Mouse (Mus musculus) limb, embryonic 14.5 days (tissue): ENCODE results near the gene Wdr37. TPM values are rescaled to one million over a fixed set of nuclear protein-coding genes. Genes with fewer than 3 reads are reported as not detected.

Experiments used
- ATAC-seq: fragments of 200-750 bp; cut with Nextera tagmentation; 2 replicates; pipeline ENCODE4 v1.8.0; 2017; ENCODE audit warnings: low read depth, moderate number of reproducible peaks, moderate TSS enrichment; ENCODE audit not compliant: low FRiP score
- DNase-seq: peaks from one replicate; pipeline ENCODE4 v3.0.0-alpha.2; 2015; ENCODE audit warnings: low spot score
- H3K27ac ChIP-seq: fragments of 300-500 bp; sonication (generic); replicated peaks from 2 replicates; pipeline ENCODE4 v1.5.1; 2014; ENCODE audit warnings: low read depth, mild to moderate bottlenecking, low read length, moderate library complexity, mixed read lengths
- H3K27me3 ChIP-seq: fragments of 300-500 bp; sonication (generic); 2 replicates; pipeline ENCODE4 v1.6.1; 2014; ENCODE audit warnings: low read length, mixed read lengths; ENCODE audit not compliant: control insufficient read depth, insufficient read depth
- H3K36me3 ChIP-seq: fragments of 300-500 bp; sonication (generic); 2 replicates; pipeline ENCODE4 v1.6.1; 2014; ENCODE audit warnings: mild to moderate bottlenecking, low read length, moderate library complexity, mixed read lengths; ENCODE audit not compliant: control insufficient read depth, insufficient read depth
- H3K4me1 ChIP-seq: fragments of 300-500 bp; sonication (generic); 2 replicates; pipeline ENCODE4 v1.6.1; 2014; ENCODE audit warnings: antibody characterized with exemption, low read length, mixed read lengths; ENCODE audit not compliant: control insufficient read depth, insufficient read depth
- H3K4me2 ChIP-seq: fragments of 300-500 bp; sonication (generic); replicated peaks from 2 replicates; pipeline ENCODE4 v1.6.1; 2014; ENCODE audit warnings: low read depth, mild to moderate bottlenecking, low read length, moderate library complexity; ENCODE audit not compliant: severe bottlenecking
- H3K4me3 ChIP-seq: fragments of 300-500 bp; sonication (generic); replicated peaks from 2 replicates; pipeline ENCODE4 v1.5.1; 2014; ENCODE audit warnings: low read length
- H3K9ac ChIP-seq: fragments of 300-500 bp; sonication (generic); 2 replicates; pipeline ENCODE4 v1.6.1; 2014; ENCODE audit warnings: mild to moderate bottlenecking, low read depth, low read length, moderate library complexity; ENCODE audit not compliant: severe bottlenecking
- H3K9me3 ChIP-seq: fragments of 300-500 bp; sonication (generic); 2 replicates; pipeline ENCODE4 v1.6.1; 2016; ENCODE audit warnings: low read length; ENCODE audit not compliant: control insufficient read depth
- POLR2A ChIP-seq: fragments of 200-500 bp; IDR thresholded peaks from 2 replicates; pipeline ENCODE4 v1.8.0; 2012; ENCODE audit warnings: inconsistent platforms, mild to moderate bottlenecking, moderate library complexity, borderline replicate concordance; ENCODE audit not compliant: insufficient read depth, insufficient read length; ENCODE audit errors: extremely low read depth
- WGBS: fragments of 180-500 bp; shearing (Covaris S2); extraction: QIAGEN DNeasy Blood & Tissue Kit; methylation state at CpG from one replicate; pipeline ENCODE4 v1.1.7; 2014; 5-methylcytosine and 5-hydroxymethylcytosine counted together
- microRNA-seq: library from miRNA; unstranded; fragments of <30 nt; microRNA quantifications from one replicate; pipeline ENCODE4, GENCODE M21; 2016
- polyA plus RNA-seq, 2 experiments: library from polyadenylated mRNA; depleted of rRNA in 1 of 2; stranded (reverse) in 1 of 2; unstranded in 1 of 2; fragments of >200 nt; fragmentation: Nextera tagmentation in 1 of 2; extraction: Ambion mirVana in 1 of 2; gene quantifications; 2 replicates each; pipeline versions ENCODE4 v1.2.1 to v1.2.3; 2012 to 2014

Wdr37 gene
- polyA plus RNA-seq, 2 experiments = 16.2 to 19.8 TPM

DNA sequence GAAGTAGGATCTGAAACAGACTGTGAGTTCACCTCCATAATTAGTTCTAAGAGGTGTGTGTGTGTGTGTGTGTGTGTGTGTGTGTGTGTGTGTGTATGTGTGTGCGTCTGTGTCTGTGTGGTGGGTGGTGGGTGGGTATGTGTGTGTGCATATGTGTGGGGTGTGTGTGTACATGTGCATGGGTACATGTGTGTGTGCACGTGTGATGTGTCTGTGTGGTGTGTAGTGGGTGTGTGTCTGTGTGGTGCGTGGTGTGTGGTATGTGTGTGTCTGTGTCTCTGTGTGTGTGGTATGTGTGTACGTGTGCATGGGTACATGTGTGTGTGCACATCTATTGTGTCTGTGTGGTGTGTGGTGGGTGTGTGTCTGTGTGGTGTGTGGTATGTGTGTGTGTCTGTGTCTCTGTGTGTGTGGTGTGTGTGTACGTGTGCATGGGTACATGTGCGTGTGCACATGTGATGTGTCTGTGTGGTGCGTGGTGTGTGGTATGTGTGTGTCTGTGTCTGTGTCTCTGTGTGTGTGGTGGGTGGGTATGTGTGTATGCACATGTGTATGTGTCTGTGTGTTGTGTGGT lies 102.0 kb downstream of the Wdr37 start:
- Histone ChIP-seq H3K9me3 (no peaks in the 10 kb centered on the region), H3K4me1 (no peaks in the 10 kb centered on the region), H3K4me3 (no peak overlapping the region), H3K4me2 (no peak overlapping the region), H3K27ac (no peak overlapping the region), H3K9ac (no peak overlapping the region), H3K36me3 (no peaks in the 10 kb centered on the region), H3K27me3 (no peaks in the 10 kb centered on the region)
- DNase-seq (no peak), ATAC-seq (no peak)
- no peak for TF ChIP-seq POLR2A
- WGBS = 96% methylated on average over 7 of the region's 7 CpGs

DNA sequence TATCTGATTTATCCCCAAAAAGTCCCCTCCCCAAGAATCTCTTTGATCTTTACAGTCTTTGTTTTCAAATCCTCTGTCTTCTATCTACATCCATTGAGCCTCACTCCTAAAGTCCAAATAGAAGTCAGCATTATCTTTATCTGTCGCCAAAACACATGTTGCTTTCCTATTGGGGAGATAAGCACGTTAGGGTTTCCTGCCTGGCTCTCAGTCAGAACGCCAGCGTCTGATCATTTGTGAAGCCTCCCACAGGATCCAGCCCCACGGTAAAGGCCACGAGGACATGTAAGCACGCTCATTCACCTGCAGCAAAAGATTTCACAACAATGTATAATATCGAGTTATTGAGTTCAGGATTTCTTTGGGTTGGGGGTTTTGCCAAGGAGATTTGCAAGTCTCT lies 110.8 kb downstream of the Wdr37 start:
- 70% methylated on average over 8 of the region's 8 CpGs for WGBS
- Histone ChIP-seq H3K27me3 (no peaks in the 10 kb centered on the region), H3K36me3 (no peaks in the 10 kb centered on the region), H3K4me3 (no peak overlapping the region), H3K27ac (no peak overlapping the region), H3K4me2 (no peak overlapping the region), H3K9ac (no peak overlapping the region), H3K4me1 (no peaks in the 10 kb centered on the region), H3K9me3 (no peaks in the 10 kb centered on the region)
- DNase-seq (no peak), ATAC-seq (no peak)
- no peak for TF ChIP-seq POLR2A

Small RNA genes within 50 kb of the gene (microRNA-seq; reads per million reads assigned to microRNA genes)
- gene Gm22750 = not detected

Other genes starting within 250 kb of the Wdr37 start
- gene Idi1, start 13.6 kb upstream of the Wdr37 start, polyA plus RNA-seq (2012; rRNA removed) = 31.0 and 35.7 TPM in 2 replicates
- gene Idi1, start 13.6 kb upstream of the Wdr37 start, polyA plus RNA-seq (2014; fragmentation: Nextera tagmentation; extraction: Ambion mirVana) = 46.1 and 56.1 TPM in 2 replicates
- gene Gm9745, start 76.3 kb upstream of the Wdr37 start, polyA plus RNA-seq (2012; rRNA removed) = not detected in 2 replicates
- gene Gm9745, start 76.3 kb upstream of the Wdr37 start, polyA plus RNA-seq (2014; fragmentation: Nextera tagmentation; extraction: Ambion mirVana) = not detected in 2 replicates
- gene Idi2, start 81.0 kb upstream of the Wdr37 start, polyA plus RNA-seq (2012; rRNA removed) = 0.04 TPM in 1 of 2 replicates, not detected in the other
- not detected in 2 replicates for gene Idi2, start 81.0 kb upstream of the Wdr37 start, polyA plus RNA-seq (2014; fragmentation: Nextera tagmentation; extraction: Ambion mirVana)
- 21.0 and 30.6 TPM in 2 replicates for gene Gtpbp4, start 124.2 kb upstream of the Wdr37 start, polyA plus RNA-seq (2012; rRNA removed)
- 76.1 and 78.3 TPM in 2 replicates for gene Gtpbp4, start 124.2 kb upstream of the Wdr37 start, polyA plus RNA-seq (2014; fragmentation: Nextera tagmentation; extraction: Ambion mirVana)
- 22.6 and 23.9 TPM in 2 replicates for gene Larp4b, start 222.0 kb upstream of the Wdr37 start, polyA plus RNA-seq (2012; rRNA removed)
- gene Larp4b, start 222.0 kb upstream of the Wdr37 start, polyA plus RNA-seq (2014; fragmentation: Nextera tagmentation; extraction: Ambion mirVana) = 40.0 and 40.9 TPM in 2 replicates